Mouse (Mus musculus) neural tube, embryonic 11.5 days (tissue): ENCODE data around the gene Coro1a. TPM values are rescaled to one million over a fixed set of nuclear protein-coding genes. Genes with fewer than 3 reads are reported as not detected.
"Not testable (repeated sequence)": the region's sequence is repeated elsewhere in the genome, so short reads cannot be mapped to it uniquely, and the experiment has no call there.

ENCODE experiments used
- ATAC-seq: fragments of 200-750 bp; cut with Nextera tagmentation; 2 replicates; pipeline ENCODE4 v1.8.0; 2017; ENCODE audit warnings: moderate number of reproducible peaks, mild to moderate bottlenecking, moderate TSS enrichment, moderate library complexity; ENCODE audit not compliant: insufficient read depth, low FRiP score, low TSS enrichment
- DNase-seq: peaks from one replicate; pipeline ENCODE4 v3.0.0-alpha.2; 2015; ENCODE audit warnings: low spot score
- H3K27ac ChIP-seq: fragments of 300-500 bp; sonication (generic); 2 replicates; pipeline ENCODE4 v1.5.1; 2014; ENCODE audit warnings: low read depth, mild to moderate bottlenecking, low read length
- H3K27me3 ChIP-seq: fragments of 300-500 bp; sonication (generic); 2 replicates; pipeline ENCODE4 v1.6.1; 2014; ENCODE audit warnings: mild to moderate bottlenecking, low read length, mixed read lengths; ENCODE audit not compliant: control insufficient read depth, insufficient read depth
- H3K36me3 ChIP-seq: fragments of 300-500 bp; sonication (generic); 2 replicates; pipeline ENCODE4 v1.6.1; 2014; ENCODE audit warnings: mild to moderate bottlenecking, low read length, moderate library complexity, mixed read lengths; ENCODE audit not compliant: control insufficient read depth, insufficient read depth
- H3K4me1 ChIP-seq: fragments of 300-500 bp; sonication (generic); 2 replicates; pipeline ENCODE4 v1.6.1; 2014; ENCODE audit warnings: low read length, mixed read lengths; ENCODE audit not compliant: control insufficient read depth, insufficient read depth
- H3K4me2 ChIP-seq: fragments of 300-500 bp; sonication (generic); 2 replicates; pipeline ENCODE4 v1.6.1; 2014; ENCODE audit warnings: low read depth, mild to moderate bottlenecking, moderate library complexity
- H3K4me3 ChIP-seq: fragments of 300-500 bp; sonication (generic); 2 replicates; pipeline ENCODE4 v1.5.1; 2014; ENCODE audit warnings: low read depth, low read length
- H3K9ac ChIP-seq: fragments of 300-500 bp; sonication (generic); 2 replicates; pipeline ENCODE4 v1.6.1; 2014; ENCODE audit warnings: mild to moderate bottlenecking, low read length
- H3K9me3 ChIP-seq: fragments of 300-500 bp; sonication (generic); 2 replicates; pipeline ENCODE4 v1.6.1; 2016; ENCODE audit warnings: low read length; ENCODE audit not compliant: control insufficient read depth
- WGBS: fragments of 180-500 bp; shearing (Covaris S2); extraction: QIAGEN DNeasy Blood & Tissue Kit; methylation state at CpG from one replicate; pipeline ENCODE4 v1.1.7; 2014; 5-methylcytosine and 5-hydroxymethylcytosine counted together
- polyA plus RNA-seq: library from polyadenylated mRNA; unstranded; fragments of >200 nt; fragmentation: Nextera tagmentation; extraction: Ambion mirVana; gene quantifications from 2 replicates; pipeline ENCODE4 v1.2.1, GENCODE M21; 2014

The Coro1a gene
- polyA plus RNA-seq, 1 experiment from 2014 or later: 52.5 TPM

DNA sequence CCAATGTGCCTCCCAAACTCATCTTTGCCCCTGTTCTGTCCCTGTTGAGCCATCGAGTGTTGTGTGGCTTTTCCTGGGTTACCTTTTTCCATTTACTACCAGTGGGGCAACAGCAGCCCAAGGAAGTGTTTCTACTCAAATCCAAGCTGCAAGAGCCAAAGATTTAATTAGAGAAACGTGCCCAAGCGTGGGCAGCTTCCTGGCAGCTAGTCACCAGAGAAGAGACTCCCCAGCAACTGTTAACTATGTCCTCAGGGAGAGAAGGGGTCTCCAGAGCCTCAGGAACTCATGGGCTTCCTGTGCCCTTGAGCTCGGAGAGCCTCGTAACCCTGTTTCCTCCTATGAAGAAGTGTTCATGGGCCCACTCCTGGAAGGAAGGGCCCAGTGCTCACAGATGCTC lies 33.4 kb upstream of the Coro1a start:
- ATAC-seq: no peak
- Histone ChIP-seq H3K27me3 (no peaks in the 10 kb centered on the region), H3K4me2 (no peak overlapping the region), H3K36me3 (no peaks in the 10 kb centered on the region), H3K9me3 (no peaks in the 10 kb centered on the region), H3K9ac (no peak overlapping the region), H3K27ac (no peak overlapping the region), H3K4me1 (no peaks in the 10 kb centered on the region), H3K4me3 (no peak overlapping the region)
- no peak for DNase-seq
- 87% methylated on average over 5 of the region's 5 CpGs for WGBS

DNA sequence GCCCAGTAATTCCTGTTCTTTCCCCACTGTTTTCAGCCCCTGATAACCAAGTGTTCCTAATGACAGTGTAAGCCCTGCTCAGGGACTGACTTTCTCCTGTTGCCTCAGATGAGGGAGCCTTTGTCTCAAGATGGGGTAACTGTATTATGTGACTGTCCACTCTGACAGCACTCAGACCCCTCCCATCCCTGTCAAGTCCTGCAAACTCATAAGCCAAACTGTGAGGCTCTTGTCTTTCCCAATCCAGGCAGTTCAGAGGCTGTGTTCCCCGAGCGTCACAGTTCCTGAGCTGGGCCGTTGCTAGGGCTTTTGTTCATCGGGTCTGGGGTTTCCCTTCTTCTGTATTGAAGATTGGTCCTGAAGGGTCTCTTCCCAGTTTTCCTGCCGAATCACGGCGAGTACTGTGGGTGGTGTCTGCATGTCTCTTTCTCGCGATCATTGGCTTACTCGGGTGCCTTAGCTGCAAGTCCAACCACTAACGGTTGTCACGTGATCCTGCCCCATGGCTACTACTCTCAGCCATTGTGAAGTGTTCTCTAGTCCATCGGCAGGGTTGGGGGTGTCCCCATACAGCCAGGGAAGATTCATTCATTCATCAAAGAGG lies 32.6 kb upstream of the Coro1a start:
- no peak overlapping the region for H3K27ac ChIP-seq
- H3K4me2 ChIP-seq: no peak overlapping the region
- 86% methylated on average over 13 of the region's 13 CpGs for WGBS
- no peak for ATAC-seq
- H3K9me3 ChIP-seq: no peaks in the 10 kb centered on the region
- no peaks in the 10 kb centered on the region for H3K27me3 ChIP-seq
- DNase-seq: no peak
- no peak overlapping the region for H3K4me3 ChIP-seq
- no peaks in the 10 kb centered on the region for H3K36me3 ChIP-seq
- no peaks in the 10 kb centered on the region for H3K4me1 ChIP-seq
- no peak overlapping the region for H3K9ac ChIP-seq

DNA sequence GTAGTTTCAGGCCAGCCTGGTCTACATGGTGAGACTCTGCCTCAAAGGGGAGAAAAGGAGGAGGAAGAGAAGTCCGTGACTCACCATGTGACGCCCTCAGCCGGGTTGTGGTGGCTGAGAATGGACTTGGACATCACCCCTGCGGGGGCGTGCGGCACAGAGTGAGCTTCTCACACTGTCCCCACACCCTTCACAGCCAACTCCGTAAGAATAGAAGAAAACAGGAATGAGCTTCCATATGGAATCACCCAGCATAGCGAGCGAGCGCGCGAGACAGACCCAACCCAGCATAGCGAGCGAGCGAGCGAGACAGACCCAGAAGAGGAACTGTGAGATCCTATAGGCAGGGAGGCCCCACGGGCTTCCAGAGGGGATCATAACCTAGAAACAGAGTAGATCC lies 32.0 kb upstream of the Coro1a start:
- H3K4me3 ChIP-seq: no peak overlapping the region
- no peak overlapping the region for H3K9ac ChIP-seq
- H3K27ac ChIP-seq: no peak overlapping the region
- H3K9me3 ChIP-seq: no peaks in the 10 kb centered on the region
- no peaks in the 10 kb centered on the region for H3K36me3 ChIP-seq
- no peaks in the 10 kb centered on the region for H3K27me3 ChIP-seq
- WGBS: 89% methylated on average over 17 of the region's 17 CpGs
- no peak overlapping the region for H3K4me2 ChIP-seq
- no peaks in the 10 kb centered on the region for H3K4me1 ChIP-seq
- no peak for DNase-seq
- no peak for ATAC-seq

DNA sequence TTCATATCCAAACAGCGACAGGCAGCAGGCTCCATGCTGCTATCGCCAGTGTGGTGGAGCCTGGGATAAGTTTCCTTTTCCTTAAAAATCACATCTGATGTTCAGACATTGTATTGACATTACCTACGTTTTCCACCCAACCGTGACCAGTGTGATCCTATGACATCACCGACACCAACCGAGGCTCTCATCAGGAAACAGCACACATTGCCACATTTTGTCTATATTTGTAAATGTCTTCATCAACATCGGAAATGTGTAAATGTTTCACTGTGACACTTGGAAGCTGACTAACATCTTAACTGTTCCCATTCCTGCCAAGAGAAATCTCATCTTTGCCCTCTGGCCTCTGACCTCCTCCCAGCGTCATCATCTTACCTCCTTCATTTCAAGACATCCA lies 28.5 kb upstream of the Coro1a start:
- 82% methylated on average over 8 of the region's 8 CpGs for WGBS
- H3K27ac ChIP-seq: no peak overlapping the region
- no peak for ATAC-seq
- H3K36me3 ChIP-seq: no peaks in the 10 kb centered on the region
- no peak overlapping the region for H3K4me2 ChIP-seq
- no peaks in the 10 kb centered on the region for H3K4me1 ChIP-seq
- H3K4me3 ChIP-seq: no peak overlapping the region
- no peak for DNase-seq
- no peaks in the 10 kb centered on the region for H3K27me3 ChIP-seq
- no peak overlapping the region for H3K9ac ChIP-seq
- H3K9me3 ChIP-seq: no peaks in the 10 kb centered on the region

DNA sequence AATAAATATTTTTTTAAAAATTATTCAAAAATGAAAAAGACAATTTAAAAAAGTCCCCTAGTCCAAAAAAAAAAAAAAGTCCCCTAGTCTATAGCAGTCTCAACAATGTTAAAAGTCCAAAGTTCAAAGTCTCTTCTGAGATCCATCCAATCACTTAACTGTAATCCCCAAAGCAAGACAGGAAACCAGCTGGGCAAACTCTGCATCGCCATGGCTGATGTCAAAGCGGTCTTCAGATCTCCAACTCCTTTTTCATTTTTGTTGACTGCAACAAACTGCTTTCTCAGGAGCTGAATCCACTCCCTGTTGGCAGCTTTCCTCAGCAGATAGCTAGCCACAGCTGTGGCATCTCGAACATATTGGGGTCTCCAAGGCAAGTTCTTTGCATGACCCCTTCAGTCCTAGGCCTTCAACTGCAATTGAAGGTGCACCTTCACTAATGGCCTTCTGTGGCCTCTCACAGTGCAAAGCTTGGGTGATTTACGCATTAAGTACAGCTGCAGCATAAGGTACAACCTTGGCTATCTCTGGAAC lies 22.7 kb upstream of the Coro1a start:
- H3K27me3 ChIP-seq, H3K4me2 ChIP-seq, DNase-seq, H3K4me3 ChIP-seq, H3K9ac ChIP-seq, H3K36me3 ChIP-seq, ATAC-seq, H3K27ac ChIP-seq, H3K9me3 ChIP-seq, H3K4me1 ChIP-seq: not testable (repeated sequence)
- whole genome bisulfite sequencing: 87% methylated on average over 4 of the region's 4 CpGs

DNA sequence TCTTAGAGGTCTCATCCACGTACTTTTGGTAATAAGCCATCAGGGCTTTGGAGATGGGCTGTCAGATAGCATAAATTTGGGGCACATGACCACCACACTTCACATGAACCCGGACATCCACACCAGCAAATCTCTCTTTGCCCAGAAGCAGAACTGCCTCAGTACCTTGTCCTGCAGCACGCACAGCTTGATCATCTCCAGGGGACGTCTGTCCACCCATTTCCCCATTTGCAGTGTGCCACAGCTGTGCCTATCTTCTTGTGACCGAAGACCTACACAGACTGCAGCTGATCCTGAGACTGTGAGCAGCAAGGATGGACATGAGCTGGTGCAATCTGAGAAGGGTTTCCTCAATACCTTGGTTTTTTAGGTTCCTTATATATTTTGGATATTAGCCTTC lies 18.1 kb upstream of the Coro1a start:
- Histone ChIP-seq H3K27ac (no peak overlapping the region), H3K9ac (no peak overlapping the region), H3K4me3 (no peak overlapping the region), H3K36me3 (no peaks in the 10 kb centered on the region), H3K27me3 (no peaks in the 10 kb centered on the region), H3K4me2 (no peak overlapping the region), H3K4me1 (no peaks in the 10 kb centered on the region), H3K9me3 (no peaks in the 10 kb centered on the region)
- no peak for ATAC-seq
- no peak for DNase-seq
- WGBS: 86% methylated on average over 5 of the region's 5 CpGs

DNA sequence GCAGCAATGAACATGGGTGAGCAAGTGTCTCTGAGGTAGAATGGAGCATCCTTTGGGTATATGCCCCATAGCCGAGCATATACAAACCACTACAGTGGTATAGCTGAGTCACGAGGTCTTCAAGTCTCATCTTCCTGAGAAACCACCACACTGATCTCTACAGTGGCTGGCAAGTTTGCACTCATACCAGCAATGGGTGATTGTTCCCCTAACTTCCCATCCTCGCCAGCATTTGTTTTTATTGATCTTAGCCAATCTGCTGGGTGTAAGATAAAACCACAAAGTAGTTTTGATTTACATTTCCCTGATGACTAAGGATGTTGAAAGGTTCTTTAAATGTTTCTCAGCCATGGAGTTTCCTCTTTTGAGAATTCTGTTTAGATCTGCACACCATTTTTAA lies 17.5 kb upstream of the Coro1a start:
- WGBS: 80% methylated on average over 3 of the region's 3 CpGs

DNA sequence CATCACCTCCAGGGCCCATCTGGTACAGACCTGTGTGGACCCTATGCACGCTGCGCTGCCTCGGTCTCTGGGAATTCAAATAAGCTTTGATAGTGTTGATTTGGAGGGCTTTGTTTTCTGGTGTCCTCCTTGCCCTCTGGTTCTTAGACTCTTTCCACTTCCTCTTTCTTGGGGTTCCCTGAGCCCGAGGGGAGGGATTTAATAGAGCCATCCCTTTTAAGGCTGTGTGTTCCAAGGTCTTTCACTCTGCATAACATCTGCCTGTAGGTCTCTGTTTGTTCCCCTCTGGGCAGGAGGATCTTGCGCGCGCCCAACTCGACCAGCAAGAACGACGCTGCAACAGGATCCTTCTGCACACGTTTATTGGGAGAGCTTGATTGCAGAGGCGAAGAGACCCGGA lies 14.0 kb upstream of the Coro1a start:
- no peaks in the 10 kb centered on the region for H3K9me3 ChIP-seq
- no peak overlapping the region for H3K9ac ChIP-seq
- H3K4me2 ChIP-seq: no peak overlapping the region
- DNase-seq (no peak), ATAC-seq (no peak)
- H3K27me3 ChIP-seq: no peaks in the 10 kb centered on the region
- H3K4me3 ChIP-seq: no peak overlapping the region
- WGBS: 92% methylated on average over 13 of the region's 13 CpGs
- no peak overlapping the region for H3K27ac ChIP-seq
- H3K36me3 ChIP-seq: no peaks in the 10 kb centered on the region
- H3K4me1 ChIP-seq: no peaks in the 10 kb centered on the region

More for the DNA sequence above, 17.5 kb upstream of the Coro1a start:
- Histone ChIP-seq H3K9me3 (no peaks in the 10 kb centered on the region), H3K9ac (no peak overlapping the region), H3K27me3 (no peaks in the 10 kb centered on the region), H3K4me2 (no peak overlapping the region), H3K4me3 (no peak overlapping the region), H3K36me3 (no peaks in the 10 kb centered on the region), H3K4me1 (no peaks in the 10 kb centered on the region), H3K27ac (no peak overlapping the region)
- DNase-seq (no peak), ATAC-seq (no peak)

DNA sequence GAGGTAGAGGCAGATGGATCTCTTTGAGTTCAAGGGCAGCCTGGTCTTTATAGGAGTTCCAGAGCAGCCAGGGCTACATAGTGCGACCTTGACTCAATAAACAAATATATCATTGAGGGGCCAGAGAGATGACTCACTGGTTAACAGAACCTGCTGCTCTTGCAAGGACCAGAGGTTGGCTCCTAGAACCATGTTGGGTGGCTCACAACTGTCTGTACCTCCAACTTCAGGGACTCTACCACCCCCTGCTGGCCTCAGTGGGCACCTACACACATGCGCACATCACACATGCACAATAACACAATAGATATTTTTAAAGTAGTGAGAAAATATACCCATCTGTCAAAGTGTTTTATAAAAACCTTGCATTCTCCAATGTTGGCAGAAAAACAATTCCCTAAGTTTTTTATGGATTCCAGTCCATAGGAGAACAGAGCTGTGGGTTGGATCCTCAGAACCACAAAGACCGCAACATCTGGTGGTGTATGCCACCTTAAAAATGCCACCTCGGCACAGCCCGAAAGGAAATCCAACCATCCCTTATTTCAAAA lies 11.3 kb upstream of the Coro1a start:
- no peak overlapping the region for H3K9ac ChIP-seq
- H3K36me3 ChIP-seq: no peaks in the 10 kb centered on the region
- no peak overlapping the region for H3K4me3 ChIP-seq
- ATAC-seq (no peak), DNase-seq (no peak)
- no peaks in the 10 kb centered on the region for H3K9me3 ChIP-seq
- H3K4me1 ChIP-seq: no peaks in the 10 kb centered on the region
- H3K4me2 ChIP-seq: no peak overlapping the region
- WGBS: 93% methylated on average over 5 of the region's 5 CpGs
- H3K27me3 ChIP-seq: no peaks in the 10 kb centered on the region
- no peak overlapping the region for H3K27ac ChIP-seq
